Mouse (Mus musculus) right cerebral cortex, postnatal 36 days (tissue): ENCODE data around the gene Homer1.

Experiments
- DNase-seq, 2 experiments: peaks; one replicate each; pipeline ENCODE4 v3.0.0; 2022; ENCODE audit warnings: low spot score in 2 of 2, mixed read lengths in 1 of 2

Homer1 gene

GRCm38 (mm10) chr13:93299316-93299715 lies at the start of gene Homer1:
TSS of gene Homer1 (plus strand) at chr13:93299635.
- DNase-seq: no peak

GRCm38 (mm10) chr13:93251732-93252131 lies 47.7 kb upstream of the Homer1 start:
- no peak for DNase-seq

- no peak for DNase-seq
These were observed 47.3 kb upstream of the Homer1 start for GRCm38 (mm10) chr13:93252175-93252574.

GRCm38 (mm10) chr13:93252941-93253340 lies 46.5 kb upstream of the Homer1 start:
- DNase-seq: no peak

- peak in 1 of 2 experiments; percentile 34 for DNase-seq
These were observed 32.3 kb upstream of the Homer1 start for GRCm38 (mm10) chr13:93267151-93267550.

GRCm38 (mm10) chr13:93300581-93300980 lies 1.1 kb downstream of the Homer1 start:
- DNase-seq: no peak

GRCm38 (mm10) chr13:93301060-93301459 lies 1.6 kb downstream of the Homer1 start:
- no peak for DNase-seq

GRCm38 (mm10) chr13:93302846-93303562 lies 3.6 kb downstream of the Homer1 start:
- no peak for DNase-seq

- peak; percentile 96 to 97 for DNase-seq
These were observed 4.3 kb downstream of the Homer1 start for GRCm38 (mm10) chr13:93303563-93304250.

GRCm38 (mm10) chr13:93304251-93305001 lies 5.0 kb downstream of the Homer1 start:
- DNase-seq: peak in 1 of 2 experiments; percentile 50

GRCm38 (mm10) chr13:93305149-93305548 lies 5.7 kb downstream of the Homer1 start:
- DNase-seq: no peak

GRCm38 (mm10) chr13:93305636-93306035 lies 6.2 kb downstream of the Homer1 start:
- no peak for DNase-seq

- DNase-seq: no peak
These were observed 7.1 kb downstream of the Homer1 start for GRCm38 (mm10) chr13:93306545-93306944.

GRCm38 (mm10) chr13:93307700-93308099 lies 8.3 kb downstream of the Homer1 start:
- DNase-seq: no peak

GRCm38 (mm10) chr13:93309295-93309694 lies 9.9 kb downstream of the Homer1 start:
- DNase-seq: no peak

- no peak for DNase-seq
These were observed 13.1 kb downstream of the Homer1 start for GRCm38 (mm10) chr13:93312518-93312917.

- DNase-seq: no peak
These were observed 14.9 kb downstream of the Homer1 start for GRCm38 (mm10) chr13:93314322-93314721.

GRCm38 (mm10) chr13:93320089-93320488 lies 20.7 kb downstream of the Homer1 start:
- DNase-seq: no peak

GRCm38 (mm10) chr13:93326326-93326725 lies 26.9 kb downstream of the Homer1 start:
- no peak for DNase-seq

GRCm38 (mm10) chr13:93331721-93332120 lies 32.3 kb downstream of the Homer1 start:
- DNase-seq: no peak

- no peak for DNase-seq
These were observed 33.1 kb downstream of the Homer1 start for GRCm38 (mm10) chr13:93332491-93332890.

- no peak for DNase-seq
These were observed 35.9 kb downstream of the Homer1 start for GRCm38 (mm10) chr13:93335337-93335736.
